Mouse (Mus musculus) left cerebral cortex, postnatal 14 days (tissue): Measurements from ENCODE around the gene Bri3. TPM values are rescaled to one million over a fixed set of nuclear protein-coding genes. Genes with fewer than 3 reads are reported as not detected.
A peak's percentile ranks its signal among the peaks of the same experiment; 100 is the strongest.

Source experiments
- DNase-seq, 2 experiments: peaks; one replicate each; pipeline ENCODE4 v3.0.0; 2021 to 2022; ENCODE audit warnings: low spot score in 2 of 2, mixed read lengths in 1 of 2
- intact Hi-C: fragments of 180-260 bp; cut with DNase I; formaldehyde crosslinking; loops from one replicate; pipeline ENCODE4 v1.15.1; 2025
- long read RNA-seq, 2 experiments: library from polyadenylated mRNA; stranded (forward); transcript quantifications; one replicate each; pipeline ENCODE4 v2.0.0; 2021
- total RNA-seq, 2 experiments: library from RNA; stranded (reverse); gene quantifications; 2 replicates each; pipeline ENCODE4 v1.2.3; 2021

Bri3 gene
- 10 to 100 TPM; 62.1 to 75.0 TPM for total RNA-seq
- long read RNA-seq, experiment 1, transcript Bri3-201 (3 exons, 955 nt), result major isoform, 23 of 28 reads
- long read RNA-seq, experiment 1, partial matches to known transcripts, result 3 of 28 reads
- long read RNA-seq, experiment 1, other reads (novel, unspliced or antisense), result 2 of 28 reads
- long read RNA-seq, experiment 2, transcript Bri3-201 (3 exons, 955 nt), result major isoform, 7 of 8 reads
- long read RNA-seq, experiment 2, partial matches to known transcripts, result 0 of 8 reads
- long read RNA-seq, experiment 2, other reads (novel, unspliced or antisense), result 1 of 8 reads

GRCm38 (mm10) chr5:144243901-144244487 lies at the start of gene Bri3:
TSS of gene Bri3 (plus strand) at chr5:144244437.
- no peak for DNase-seq
- intact Hi-C loops, result no loop called here

DNA sequence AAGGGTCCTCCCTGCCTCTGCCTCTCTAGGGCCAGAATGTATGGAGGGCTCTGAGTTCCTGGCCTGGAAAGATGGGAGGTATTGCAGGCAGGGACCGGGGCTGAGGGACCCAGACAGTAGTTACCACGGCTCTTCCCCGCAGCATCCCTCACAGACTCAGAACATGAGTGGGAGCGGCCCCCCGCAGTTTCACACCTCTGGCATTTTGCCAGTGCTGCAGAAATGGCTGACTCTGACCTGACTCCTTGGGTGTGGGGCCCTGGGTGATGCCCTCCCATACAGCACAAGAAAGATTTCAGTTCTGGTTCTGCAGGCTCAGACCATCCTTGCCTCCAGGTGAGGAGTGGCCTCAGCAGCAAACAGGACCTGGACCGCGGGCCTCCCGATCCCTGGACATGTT lies 48.7 kb upstream of the Bri3 start:
- no peak for DNase-seq
- intact Hi-C loops, result no loop called here

DNA sequence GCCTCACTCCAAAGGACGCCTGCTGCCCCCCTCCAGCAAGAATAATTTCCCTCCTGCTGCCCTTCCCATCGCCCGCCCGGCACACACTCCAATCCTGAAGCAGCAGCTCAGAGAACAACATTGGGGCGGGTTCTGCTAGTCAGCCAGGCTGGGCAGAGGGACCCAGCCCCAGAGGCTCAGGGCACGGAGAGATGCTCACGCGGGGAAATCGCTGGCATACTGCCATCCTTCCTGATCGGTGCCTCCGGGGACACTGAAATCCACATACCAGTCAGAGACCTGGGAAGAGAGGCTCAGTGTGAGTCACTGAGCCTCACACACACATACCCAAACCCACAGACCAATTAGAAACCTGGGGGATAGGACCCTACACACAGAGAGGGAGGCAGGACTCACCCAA lies 43.6 kb upstream of the Bri3 start:
- no peak for DNase-seq
- intact Hi-C loops, result no loop called here

- DNase-seq, result no peak
- intact Hi-C loops, result no loop called here
Measured at GRCm38 (mm10) chr5:144202430-144202829, 41.8 kb upstream of the Bri3 start.

DNA sequence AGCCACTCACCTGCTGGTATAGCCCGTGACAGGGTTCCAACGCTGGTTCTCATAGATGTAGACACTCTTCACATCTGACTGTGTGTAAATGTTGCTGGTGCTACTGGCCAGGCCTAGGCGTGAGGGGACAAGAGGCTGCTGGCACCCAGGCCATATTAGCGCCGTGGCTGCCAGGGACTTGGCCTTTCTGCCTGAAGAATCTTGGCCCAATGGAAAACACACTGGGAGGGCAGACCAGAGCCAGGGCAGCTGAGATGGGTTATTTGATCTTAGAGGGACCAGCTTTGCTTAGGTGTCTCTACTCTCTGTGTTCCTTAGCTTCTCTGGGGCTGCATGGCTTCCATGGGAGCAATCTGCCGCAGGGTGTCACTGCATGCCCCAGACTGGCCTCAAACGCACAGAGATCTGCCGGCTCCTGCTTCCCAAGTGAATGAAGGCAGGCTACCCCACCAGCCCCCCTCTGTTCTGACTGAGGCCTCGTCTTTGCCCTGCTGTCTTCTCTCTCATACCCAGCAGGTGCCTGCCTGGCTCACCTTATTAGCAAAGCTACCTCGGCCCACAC lies 40.8 kb upstream of the Bri3 start:
- intact Hi-C loops, result no loop called here
- no peak for DNase-seq

- DNase-seq, result no peak
- intact Hi-C loops, result no loop called here
Measured at GRCm38 (mm10) chr5:144204303-144204702, 39.9 kb upstream of the Bri3 start.

DNA sequence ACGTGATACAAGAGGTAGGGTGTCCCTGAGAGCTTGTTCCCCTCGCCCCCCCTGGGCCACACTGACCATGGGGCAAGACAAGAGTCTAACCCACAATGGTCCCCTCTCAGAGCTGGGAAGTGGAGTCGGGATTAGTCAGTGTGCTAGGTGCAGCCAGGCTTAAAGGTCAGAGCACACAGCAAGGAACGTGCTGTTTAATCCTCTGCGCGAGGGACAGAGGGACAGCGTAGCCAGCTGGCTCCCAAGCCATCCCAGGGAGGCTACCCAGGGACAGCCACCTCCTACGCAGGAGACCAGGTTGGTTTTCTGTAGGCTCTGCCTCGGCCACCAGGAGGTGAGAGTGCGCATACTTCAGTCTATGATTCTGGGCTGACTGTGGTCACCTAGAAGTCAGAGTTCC lies 39.3 kb upstream of the Bri3 start:
- intact Hi-C loops, result loop anchor here (5.0 kb wide), 1 partner anchor 532 kb away; no protein-coding TSS in a partner anchor
- DNase-seq, result no peak

- intact Hi-C loops, result loop anchor here (5.0 kb wide), 1 partner anchor 531 kb away; no protein-coding TSS in a partner anchor
- no peak for DNase-seq
Measured at GRCm38 (mm10) chr5:144206069-144206468, 38.2 kb upstream of the Bri3 start.

GRCm38 (mm10) chr5:144207478-144207877 lies 36.8 kb upstream of the Bri3 start:
- intact Hi-C loops, result loop anchor here (5.0 kb wide), 1 partner anchor 530 kb away; no protein-coding TSS in a partner anchor
- peak; percentile 53 to 69 for DNase-seq

DNA sequence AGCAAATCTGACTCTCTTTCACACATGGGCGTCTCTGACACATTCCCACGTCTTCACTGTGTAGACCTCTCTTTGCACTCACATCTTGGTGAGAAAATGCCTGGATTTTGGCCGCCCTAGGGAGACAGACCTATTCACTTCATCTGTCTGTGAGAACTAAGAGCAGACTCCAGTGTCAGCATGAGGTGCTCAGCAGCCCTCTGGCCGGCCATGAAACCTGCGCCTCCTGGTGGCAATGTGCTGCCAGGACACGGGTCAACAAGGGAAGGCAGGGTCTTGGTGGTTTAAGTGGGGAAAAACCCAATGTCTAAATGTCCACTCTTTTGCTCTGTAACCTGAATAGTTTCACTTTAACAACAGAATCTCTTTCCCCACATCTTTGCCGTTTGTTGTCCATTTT lies 29.8 kb upstream of the Bri3 start:
- peak in 1 of 2 experiments; percentile 47 for DNase-seq
- intact Hi-C loops, result no loop called here

- DNase-seq, result no peak
- intact Hi-C loops, result no loop called here
Measured at GRCm38 (mm10) chr5:144215992-144216391, 28.2 kb upstream of the Bri3 start.

DNA sequence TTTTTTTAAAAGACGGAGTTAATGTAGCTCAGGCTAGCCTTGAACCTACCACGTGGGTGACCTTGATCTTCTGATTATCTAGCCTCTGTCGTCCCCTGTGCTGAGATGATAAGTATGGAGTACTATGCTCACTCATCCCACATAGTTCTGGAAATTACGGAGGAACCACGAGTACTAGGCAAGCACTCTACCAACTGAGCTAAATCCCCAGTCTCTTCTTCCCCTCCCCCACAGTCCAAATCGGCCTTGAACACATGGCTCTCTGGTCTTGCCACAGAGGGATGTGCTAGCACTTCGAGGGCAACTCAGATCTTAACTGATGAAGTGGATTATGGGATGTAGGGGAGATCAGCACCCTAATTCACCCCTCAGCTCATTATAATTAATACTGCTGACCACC lies 26.2 kb upstream of the Bri3 start:
- DNase-seq, result no peak
- intact Hi-C loops, result no loop called here

DNA sequence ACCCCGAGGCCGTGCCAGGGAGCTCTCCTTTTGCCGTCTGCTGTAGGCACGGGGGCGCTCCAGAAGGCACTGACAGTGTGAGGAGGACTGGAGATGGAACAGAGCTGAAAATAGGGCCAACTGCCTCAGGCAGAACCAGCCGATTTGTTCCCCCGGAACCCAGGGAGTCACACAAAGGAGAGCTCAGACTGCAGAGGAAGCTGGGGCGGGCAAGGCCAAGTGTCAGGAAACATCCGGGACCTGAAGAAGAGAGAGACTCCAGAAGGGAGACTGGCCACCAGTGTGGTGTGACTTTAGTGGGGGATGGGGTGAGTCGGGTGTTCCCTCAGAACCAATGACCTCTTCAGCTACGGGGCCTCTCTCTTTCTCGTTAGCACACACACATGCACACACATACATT lies 24.9 kb upstream of the Bri3 start:
- intact Hi-C loops, result no loop called here
- DNase-seq, result no peak

DNA sequence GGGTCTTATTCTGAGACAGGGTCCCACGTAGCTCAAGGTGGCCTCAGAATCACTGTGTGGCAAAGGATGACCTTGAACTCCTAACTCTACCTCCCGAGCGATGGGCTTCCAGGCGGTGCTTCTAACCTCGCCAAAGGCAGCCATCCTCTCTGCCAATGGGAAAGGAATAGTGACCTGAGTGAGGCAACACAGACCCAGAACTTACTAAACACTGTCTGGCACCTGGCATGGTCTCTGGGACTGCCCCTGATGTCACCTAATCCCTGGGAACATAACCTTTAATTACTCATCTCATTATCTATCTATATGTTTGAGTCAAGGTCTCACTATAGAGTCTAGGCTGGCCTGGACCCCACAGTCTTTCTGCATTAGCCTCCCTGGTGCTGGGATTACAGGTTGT lies 24.3 kb upstream of the Bri3 start:
- DNase-seq, result no peak
- intact Hi-C loops, result no loop called here

DNA sequence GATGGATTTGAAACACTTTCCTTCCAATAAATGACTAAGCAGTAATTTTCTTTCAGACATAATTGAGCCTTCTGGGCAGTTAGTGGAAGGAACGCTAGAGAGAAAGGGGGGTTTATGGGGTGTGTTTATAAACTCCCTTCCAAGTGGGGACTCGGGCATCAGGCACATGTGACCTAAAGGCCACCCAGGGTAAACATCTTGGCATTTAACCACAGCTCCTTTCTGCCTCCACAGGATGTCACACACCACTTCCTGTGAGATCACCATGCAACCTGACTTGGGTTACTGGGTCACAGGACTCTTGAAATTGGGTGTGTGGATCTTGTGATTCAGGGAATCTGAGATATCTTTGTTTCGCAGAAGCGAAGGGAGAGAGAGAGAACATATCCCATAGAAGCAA lies 22.9 kb upstream of the Bri3 start:
- DNase-seq, result no peak
- intact Hi-C loops, result no loop called here

DNA sequence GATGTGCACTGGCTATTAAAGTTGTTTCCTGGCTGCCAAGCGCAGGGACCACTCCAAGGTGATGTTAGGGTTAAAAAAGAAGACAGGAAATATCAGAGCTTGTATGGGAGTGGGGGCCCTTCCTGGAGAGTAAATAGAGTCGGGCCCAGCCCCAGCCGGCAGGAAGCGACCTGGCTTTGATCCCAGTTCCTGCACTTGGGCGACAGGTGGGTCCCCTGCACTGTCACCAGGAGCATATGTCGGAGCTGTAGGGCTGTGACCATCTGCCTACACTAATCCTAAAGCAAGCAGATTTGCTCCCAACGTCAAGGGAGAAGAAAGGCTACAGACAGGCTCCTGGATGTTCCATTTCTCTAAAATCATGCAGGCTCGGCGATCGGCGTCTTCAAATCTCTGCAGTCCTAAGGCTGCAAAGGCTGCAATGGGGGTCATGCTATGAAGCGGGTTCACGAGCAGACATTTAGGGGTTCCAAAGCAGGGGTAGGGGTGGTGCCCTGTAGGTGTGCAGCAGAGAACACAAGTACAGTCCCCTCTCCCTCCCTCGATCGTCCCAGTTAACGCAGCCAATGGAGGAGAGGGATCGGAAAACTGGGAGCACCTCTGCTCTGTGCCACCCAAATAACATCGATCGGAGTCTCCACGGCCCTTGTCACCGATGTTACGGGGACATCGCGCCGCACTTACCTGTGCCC lies 21.3 kb upstream of the Bri3 start:
- intact Hi-C loops, result no loop called here

GRCm38 (mm10) chr5:144223503-144223862 lies 20.8 kb upstream of the Bri3 start, which contains the start of gene Tecpr1:
TSS of gene Tecpr1 (minus strand) at chr5:144223615.
- DNase-seq, result peak; percentile 95 to 96
- intact Hi-C loops, result no loop called here

More for the DNA sequence above, 21.3 kb upstream of the Bri3 start:
- no peak for DNase-seq

- no peak for DNase-seq
- intact Hi-C loops, result no loop called here
Measured at GRCm38 (mm10) chr5:144223899-144224816, 20.1 kb upstream of the Bri3 start.

DNA sequence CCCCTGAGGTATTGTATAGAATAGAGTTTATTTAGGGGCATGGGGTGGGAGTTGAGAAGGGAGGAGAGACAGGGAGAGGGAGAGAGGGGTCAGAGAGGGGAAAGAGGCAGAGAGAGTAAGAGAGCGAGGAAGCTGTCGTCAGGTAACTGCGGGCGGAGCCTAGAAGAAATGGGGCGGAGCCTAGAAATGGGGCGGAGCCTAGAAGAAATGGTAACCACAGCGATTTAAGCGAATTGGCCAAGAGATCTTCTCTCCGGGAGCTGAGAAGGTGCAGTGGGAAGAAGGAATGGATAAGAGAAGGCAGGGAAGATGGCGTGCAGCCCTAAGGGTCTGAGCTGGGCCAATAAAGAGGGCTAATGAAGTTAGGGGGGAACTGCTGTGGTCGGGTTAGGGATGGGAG lies 18.0 kb upstream of the Bri3 start:
- intact Hi-C loops, result no loop called here

More for the DNA sequence above, 18.0 kb upstream of the Bri3 start:
- DNase-seq, result no peak
